Mouse (Mus musculus): Measurements from ENCODE around the gene Dhrs7c.

DNA sequence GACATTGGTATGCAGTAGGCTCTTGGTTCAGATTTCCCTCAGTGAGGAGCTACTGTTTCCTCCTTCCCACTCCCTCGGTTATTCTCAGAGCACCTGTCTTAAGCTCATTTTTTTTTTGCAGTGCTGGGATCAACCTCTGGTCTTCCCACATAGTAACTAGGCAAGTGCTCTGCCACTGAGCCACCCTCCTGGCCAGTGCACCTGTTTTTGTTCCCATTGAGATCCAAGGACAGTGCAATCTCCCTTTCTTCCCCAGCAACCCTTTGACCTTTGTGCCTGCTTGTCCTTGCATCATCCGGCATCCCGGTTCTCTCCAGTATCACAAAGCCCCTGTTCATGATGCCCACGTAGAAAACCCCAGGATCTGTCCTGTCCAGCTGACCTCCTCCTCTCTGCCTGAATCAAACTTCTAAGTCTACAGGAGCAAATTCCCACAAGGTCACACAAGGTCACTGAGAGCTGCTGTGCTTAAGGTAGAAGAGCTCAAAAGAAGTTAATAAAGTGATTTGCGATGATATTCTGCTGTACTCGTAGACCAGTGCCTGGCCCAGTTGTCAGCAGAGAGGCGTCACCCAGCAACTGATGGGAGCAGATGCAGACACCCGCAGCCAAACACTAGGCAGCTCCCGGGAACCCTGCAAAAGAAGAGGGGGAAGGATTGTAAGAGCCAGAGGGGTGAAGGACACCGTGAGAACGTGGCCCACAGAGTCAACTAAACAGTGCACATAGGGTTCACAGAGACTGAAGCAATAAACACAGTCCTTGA, 9.0 kb downstream of the Dhrs7c start:
- TF ChIP-seq HCFC1 (IDR thresholded peaks at IDR 0.05; ENCODE audit: borderline replicate concordance, insufficient read depth, low read length) (no peak), CHD2 (IDR thresholded peaks at IDR 0.05; ENCODE audit: low read depth, low read length) (no peak), MAFK (IDR thresholded peaks at IDR 0.05; ENCODE audit: insufficient read depth, low read depth, low read length) (no peak), ZC3H11A (IDR thresholded peaks at IDR 0.05; ENCODE audit: borderline replicate concordance, low read depth, low read length) (no peak), ZNF384 (IDR thresholded peaks at IDR 0.05; ENCODE audit: low read depth, low read length) (no peak)
